Mouse (Mus musculus) liver, adult (tissue): ENCODE data around the gene Rnf151.

Experiments used
- GATA4 ChIP-seq: IDR thresholded peaks from 2 replicates; pipeline ENCODE4 v1.6.1; 2014; ENCODE audit warnings: mild to moderate bottlenecking, low read length; ENCODE audit not compliant: insufficient replicate concordance

Rnf151 gene

GRCm38 (mm10) chr17:24695326-24696010 is 22.4 kb downstream of the Rnf151 start:
- TF ChIP-seq GATA4, result no peak

GRCm38 (mm10) chr17:24692385-24692784 is 25.5 kb downstream of the Rnf151 start:
- TF ChIP-seq GATA4, result no peak

GRCm38 (mm10) chr17:24689251-24690081 is 28.4 kb downstream of the Rnf151 start, which contains the start of gene Syngr3:
TSS of gene Syngr3 (minus strand) at chr17:24689955.
- TF ChIP-seq GATA4, result no peak

- TF ChIP-seq GATA4, result no peak
Measured at GRCm38 (mm10) chr17:24687599-24687998, 30.3 kb downstream of the Rnf151 start.

- TF ChIP-seq GATA4, result no peak
Measured at GRCm38 (mm10) chr17:24687146-24687595, 30.7 kb downstream of the Rnf151 start.

- TF ChIP-seq GATA4, result no peak
Measured at GRCm38 (mm10) chr17:24686514-24686913, 31.3 kb downstream of the Rnf151 start.

- TF ChIP-seq GATA4, result no peak
Measured at GRCm38 (mm10) chr17:24677500-24678080, 40.3 kb downstream of the Rnf151 start.

GRCm38 (mm10) chr17:24676877-24677276 is 41.0 kb downstream of the Rnf151 start:
- no peak for TF ChIP-seq GATA4

- TF ChIP-seq GATA4, result no peak
Measured at GRCm38 (mm10) chr17:24676187-24676586, 41.7 kb downstream of the Rnf151 start.

- TF ChIP-seq GATA4, result no peak
Measured at GRCm38 (mm10) chr17:24674277-24674676, 43.6 kb downstream of the Rnf151 start.

GRCm38 (mm10) chr17:24672141-24672540 is 45.7 kb downstream of the Rnf151 start:
- TF ChIP-seq GATA4, result no peak

- no peak for TF ChIP-seq GATA4
Measured at GRCm38 (mm10) chr17:24671346-24671745, 46.5 kb downstream of the Rnf151 start.

GRCm38 (mm10) chr17:24670246-24670844 is 47.5 kb downstream of the Rnf151 start:
- no peak for TF ChIP-seq GATA4

- no peak for TF ChIP-seq GATA4
Measured at GRCm38 (mm10) chr17:24669545-24670245, 48.2 kb downstream of the Rnf151 start, which contains the start of gene Zfp598. TSS of gene Zfp598 (plus strand) at chr17:24669687.

- no peak for TF ChIP-seq GATA4
Measured at GRCm38 (mm10) chr17:24667416-24667815, 50.4 kb downstream of the Rnf151 start.
